Comparison of ENCODE assay signal across 26 mouse cellular contexts in genomic region chr2:142222137-142222921, GRCm38 (mm10).
DNase-seq lines count a peak whose midpoint lies in the region; ATAC-seq and TF ChIP-seq lines count a peak whose summit lies in the region.
"Had no signal": no experiment of that assay in that cellular context is flagged by ENCODE, and none has a peak within 500 bp of the region (broad histone marks: within the 10 kb centered on the region; RNA-seq: fewer than 3 reads in every experiment).

No protein-coding gene starts in this region.

- no peak overlapping the region for H3K9ac ChIP-seq in forebrain, postnatal 0 days
- H3K9ac ChIP-seq in forebrain, embryonic 11.5 days (ENCODE audit: low read length) = no peak overlapping the region
- H3K9ac ChIP-seq in midbrain, embryonic 15.5 days = no peak overlapping the region
- H3K9ac ChIP-seq in midbrain, embryonic 11.5 days (ENCODE audit: low read length) = no peak overlapping the region
- H3K9ac ChIP-seq in hindbrain, embryonic 14.5 days = no peak overlapping the region
- H3K9ac ChIP-seq: forebrain, embryonic 15.5 days; limb, embryonic 15.5 days; liver, embryonic 13.5 days had no signal

- no peaks in the 10 kb centered on the region for H3K4me1 ChIP-seq in forebrain, postnatal 0 days (ENCODE audit: insufficient read depth)
- no peaks in the 10 kb centered on the region for H3K4me1 ChIP-seq in forebrain, embryonic 11.5 days (replicated peaks; ENCODE audit: control insufficient read depth, insufficient read depth, low read length)
- no peaks in the 10 kb centered on the region for H3K4me1 ChIP-seq in midbrain, embryonic 15.5 days
- H3K4me1 ChIP-seq in midbrain, embryonic 11.5 days (ENCODE audit: control insufficient read depth, insufficient read depth, low read length) = no peaks in the 10 kb centered on the region
- H3K4me1 ChIP-seq in hindbrain, embryonic 14.5 days (replicated peaks; ENCODE audit: control insufficient read depth, insufficient read depth, low read length) = peaks cover 5% of the 10 kb centered on the region; the same call in 1 of the 2 replicates
- H3K4me1 ChIP-seq: forebrain, embryonic 15.5 days; limb, embryonic 10.5 days; limb, embryonic 15.5 days; liver, embryonic 13.5 days; megakaryocyte, embryonic 14.5 days had no signal

- H3K4me3 ChIP-seq in forebrain, postnatal 0 days (ENCODE audit: low read depth, low read length) = no peak overlapping the region
- H3K4me3 ChIP-seq in forebrain, embryonic 11.5 days (ENCODE audit: low read depth, low read length) = no peak overlapping the region
- H3K4me3 ChIP-seq in midbrain, embryonic 15.5 days = no peak overlapping the region
- H3K4me3 ChIP-seq in midbrain, embryonic 11.5 days (ENCODE audit: low read depth, low read length) = no peak overlapping the region
- H3K4me3 ChIP-seq in hindbrain, embryonic 14.5 days (replicated peaks; ENCODE audit: low read length) = no peak overlapping the region
- H3K4me3 ChIP-seq in gastrocnemius, adult 2 months = no peak overlapping the region
- H3K4me3 ChIP-seq: forebrain, embryonic 15.5 days; limb, embryonic 10.5 days; limb, embryonic 15.5 days; liver, embryonic 13.5 days; megakaryocyte, embryonic 14.5 days had no signal

- no peak overlapping the region; the same call in 1 of the 2 replicates for H3K27ac ChIP-seq in forebrain, postnatal 0 days (ENCODE audit: low read depth, low read length)
- H3K27ac ChIP-seq in forebrain, embryonic 11.5 days (ENCODE audit: low read depth, low read length) = no peak overlapping the region
- H3K27ac ChIP-seq in midbrain, embryonic 15.5 days = peak overlapping the region; percentile 22; the same call in 1 of the 2 replicates
- no peak overlapping the region for H3K27ac ChIP-seq in midbrain, embryonic 11.5 days (ENCODE audit: low read depth, low read length)
- H3K27ac ChIP-seq in hindbrain, embryonic 14.5 days = peak overlapping the region; percentile 32; the same call in 1 of the 2 replicates
- H3K27ac ChIP-seq in gastrocnemius, adult 2 months = no peak overlapping the region
- H3K27ac ChIP-seq: forebrain, embryonic 15.5 days; limb, embryonic 10.5 days; limb, embryonic 15.5 days; liver, embryonic 13.5 days had no signal

- no peak for DNase-seq in forebrain, postnatal 0 days
- DNase-seq in forebrain, embryonic 11.5 days (ENCODE audit: low spot score) = no peak
- no peak for DNase-seq in midbrain, embryonic 11.5 days (ENCODE audit: low spot score, missing footprints)
- peak; percentile 43 for DNase-seq in hindbrain, embryonic 14.5 days (ENCODE audit: low spot score)
- peak; percentile 87 for DNase-seq in retina, postnatal 1 day
- no peak for DNase-seq in gastrocnemius, adult 2 months
- DNase-seq in heart, postnatal 25 days (ENCODE audit: low spot score) = no peak
- DNase-seq: adrenal gland, postnatal 14 days; cerebellum, adult 18-20 months; cerebellum, postnatal 36 days; gastrocnemius, postnatal 10 days; heart, postnatal 14 days; kidney, postnatal 14 days; liver, embryonic 13.5 days; lung, adult 18-20 months; lung, postnatal 4 days; right cerebral cortex, adult 18-20 months; right cerebral cortex, postnatal 4 days; thymus, postnatal 4 days had no signal

- H3K4me2 ChIP-seq in forebrain, postnatal 0 days (ENCODE audit: low read depth) = no peak overlapping the region
- no peak overlapping the region for H3K4me2 ChIP-seq in forebrain, embryonic 11.5 days (ENCODE audit: low read depth, low read length, severe bottlenecking)
- no peak overlapping the region for H3K4me2 ChIP-seq in midbrain, embryonic 15.5 days
- H3K4me2 ChIP-seq in midbrain, embryonic 11.5 days = no peak overlapping the region
- H3K4me2 ChIP-seq in hindbrain, embryonic 14.5 days (replicated peaks) = no peak overlapping the region
- H3K4me2 ChIP-seq: forebrain, embryonic 15.5 days; limb, embryonic 15.5 days; liver, embryonic 13.5 days had no signal

- TF ChIP-seq CTCF in forebrain, postnatal 0 days (IDR thresholded peaks at IDR 0.05; ENCODE audit: low read depth) = no peak
- no peak for TF ChIP-seq CTCF in gastrocnemius, adult 2 months (IDR thresholded peaks at IDR 0.05)

- ATAC-seq in forebrain, postnatal 0 days = peak; percentile 51
- ATAC-seq in forebrain, embryonic 11.5 days (replicated peaks; ENCODE audit: low FRiP score) = no peak
- no peak for ATAC-seq in midbrain, embryonic 15.5 days (replicated peaks)
- ATAC-seq in midbrain, embryonic 11.5 days (ENCODE audit: low FRiP score) = no peak
- no peak; the same call in 1 of the 2 replicates for ATAC-seq in hindbrain, embryonic 14.5 days (ENCODE audit: low FRiP score)
- ATAC-seq: forebrain, embryonic 15.5 days; intestine, postnatal 0 days; lung, postnatal 0 days had no signal

- 56% methylated on average over 8 of the region's 8 CpGs for WGBS in forebrain, postnatal 0 days
- 81% methylated on average over 8 of the region's 8 CpGs for WGBS in forebrain, embryonic 11.5 days
- WGBS in midbrain, embryonic 15.5 days = 54% methylated on average over 8 of the region's 8 CpGs
- 79% methylated on average over 8 of the region's 8 CpGs for WGBS in midbrain, embryonic 11.5 days
- WGBS in hindbrain, embryonic 14.5 days = 52% methylated on average over 8 of the region's 8 CpGs

- intact Hi-C loops in gastrocnemius, adult 2 months (cut with DNase I) = no loop called here
- intact Hi-C loops in heart, postnatal 25 days (cut with DNase I) = no loop called here

- H3K9me3 ChIP-seq in forebrain, postnatal 0 days (ENCODE audit: low read length) = no peaks in the 10 kb centered on the region
- no peaks in the 10 kb centered on the region for H3K9me3 ChIP-seq in forebrain, embryonic 11.5 days (ENCODE audit: control insufficient read depth, low read length)
- no peaks in the 10 kb centered on the region for H3K9me3 ChIP-seq in midbrain, embryonic 15.5 days
- no peaks in the 10 kb centered on the region for H3K9me3 ChIP-seq in midbrain, embryonic 11.5 days (ENCODE audit: control insufficient read depth, low read length)
- no peaks in the 10 kb centered on the region for H3K9me3 ChIP-seq in hindbrain, embryonic 14.5 days (ENCODE audit: control insufficient read depth, low read length)
- H3K9me3 ChIP-seq: forebrain, embryonic 15.5 days; limb, embryonic 10.5 days; limb, embryonic 15.5 days; liver, embryonic 13.5 days had no signal

- no peaks in the 10 kb centered on the region for H3K27me3 ChIP-seq in forebrain, postnatal 0 days (ENCODE audit: insufficient read depth, low read length)
- H3K27me3 ChIP-seq in forebrain, embryonic 11.5 days (ENCODE audit: control insufficient read depth, insufficient read depth, low read length) = no peaks in the 10 kb centered on the region
- H3K27me3 ChIP-seq in midbrain, embryonic 15.5 days (replicated peaks) = no peaks in the 10 kb centered on the region
- no peaks in the 10 kb centered on the region for H3K27me3 ChIP-seq in midbrain, embryonic 11.5 days (ENCODE audit: control insufficient read depth, insufficient read depth, low read length)
- H3K27me3 ChIP-seq in hindbrain, embryonic 14.5 days (ENCODE audit: control insufficient read depth, insufficient read depth, low read length) = no peaks in the 10 kb centered on the region
- H3K27me3 ChIP-seq: forebrain, embryonic 15.5 days; limb, embryonic 15.5 days; liver, embryonic 13.5 days; megakaryocyte, embryonic 14.5 days had no signal

- no peaks in the 10 kb centered on the region for H3K36me3 ChIP-seq in forebrain, postnatal 0 days (ENCODE audit: insufficient read depth)
- H3K36me3 ChIP-seq in forebrain, embryonic 11.5 days (ENCODE audit: control insufficient read depth, insufficient read depth, low read length) = no peaks in the 10 kb centered on the region
- H3K36me3 ChIP-seq in midbrain, embryonic 15.5 days (replicated peaks) = no peaks in the 10 kb centered on the region
- no peaks in the 10 kb centered on the region for H3K36me3 ChIP-seq in midbrain, embryonic 11.5 days (ENCODE audit: control insufficient read depth, insufficient read depth, low read length)
- no peaks in the 10 kb centered on the region for H3K36me3 ChIP-seq in hindbrain, embryonic 14.5 days (replicated peaks; ENCODE audit: control insufficient read depth, insufficient read depth)
- H3K36me3 ChIP-seq: forebrain, embryonic 15.5 days; limb, embryonic 10.5 days; limb, embryonic 15.5 days; liver, embryonic 13.5 days had no signal

Comparison
In these comparisons a context has a peak if more than half of its experiments do, and no peak if none do; other contexts are left out.
1. H3K27ac ChIP-seq: peak in midbrain, embryonic 15.5 days (single experiment) and hindbrain, embryonic 14.5 days (single experiment); none in forebrain, postnatal 0 days (single experiment), forebrain, embryonic 11.5 days (single experiment), midbrain, embryonic 11.5 days (single experiment) and gastrocnemius, adult 2 months (single experiment).
2. DNase-seq: peak in hindbrain, embryonic 14.5 days (single experiment) and retina, postnatal 1 day (single experiment); none in forebrain, postnatal 0 days (single experiment), forebrain, embryonic 11.5 days (single experiment), midbrain, embryonic 11.5 days (single experiment), gastrocnemius, adult 2 months (single experiment) and heart, postnatal 25 days (single experiment).